Mouse (Mus musculus) thymus, postnatal 14 days (tissue): ENCODE measurements around the gene Dclre1b.
"Not testable (repeated sequence)": the region's sequence is repeated elsewhere in the genome, so short reads cannot be mapped to it uniquely, and the experiment has no call there.

Experiments used
- DNase-seq: peaks from one replicate; pipeline ENCODE4 v3.0.0; 2021

Dclre1b gene

DNA sequence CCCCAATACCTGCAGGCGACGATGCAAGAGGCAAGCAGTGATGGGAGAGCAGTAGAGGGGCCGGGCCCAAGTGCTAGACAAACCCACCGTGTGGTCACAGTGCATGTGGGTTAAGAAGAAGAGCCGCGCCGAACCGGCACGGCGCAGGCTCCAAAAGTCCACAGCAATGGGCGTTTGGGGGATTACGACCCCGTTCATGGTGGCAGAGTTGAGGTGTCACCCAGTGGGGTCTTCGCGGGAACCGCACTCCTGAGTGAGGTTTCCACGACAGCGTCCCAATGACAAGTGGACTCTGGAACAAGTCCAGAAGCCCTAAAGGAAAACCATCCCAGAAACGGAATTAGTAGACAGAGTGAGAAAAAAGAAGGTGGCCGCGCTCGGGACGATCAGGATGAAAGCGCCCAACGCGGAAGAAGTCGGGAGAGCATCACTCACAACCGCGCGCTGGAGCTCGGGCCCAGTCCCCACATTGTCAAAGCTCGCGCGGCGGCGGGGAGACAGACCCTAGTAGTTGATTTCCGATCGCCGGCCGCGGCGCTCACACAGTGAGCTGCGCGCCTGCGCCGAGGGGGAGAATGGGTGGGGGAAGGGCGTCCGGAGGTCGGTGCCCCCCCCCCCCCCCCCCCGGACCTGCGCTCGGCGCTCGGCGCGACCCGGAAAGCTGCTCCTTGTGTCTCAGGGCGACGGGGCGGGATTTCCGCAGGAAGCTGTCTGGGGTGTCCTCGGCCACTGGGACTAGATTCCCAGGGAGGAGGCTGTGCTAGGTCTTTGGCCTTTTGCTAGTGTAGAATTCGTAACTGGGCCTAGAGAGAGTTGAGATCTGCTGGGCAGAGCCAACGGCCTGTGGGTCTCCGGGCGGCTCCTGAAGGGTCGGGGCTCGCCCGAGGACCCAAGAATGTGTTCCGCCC lies at the start of gene Dclre1b, which contains the start of the genes Ap4b1 and Gm43064:
Gene Dclre1b, minus strand, starts transcription at position 554 of the 908 bp plus-strand sequence.
Gene Ap4b1, plus strand, starts transcription at position 630 of the 908 bp plus-strand sequence.
Gene Gm43064, plus strand, starts transcription at position 683 of the 908 bp plus-strand sequence.
- DNase-seq = peak; percentile 96

DNA sequence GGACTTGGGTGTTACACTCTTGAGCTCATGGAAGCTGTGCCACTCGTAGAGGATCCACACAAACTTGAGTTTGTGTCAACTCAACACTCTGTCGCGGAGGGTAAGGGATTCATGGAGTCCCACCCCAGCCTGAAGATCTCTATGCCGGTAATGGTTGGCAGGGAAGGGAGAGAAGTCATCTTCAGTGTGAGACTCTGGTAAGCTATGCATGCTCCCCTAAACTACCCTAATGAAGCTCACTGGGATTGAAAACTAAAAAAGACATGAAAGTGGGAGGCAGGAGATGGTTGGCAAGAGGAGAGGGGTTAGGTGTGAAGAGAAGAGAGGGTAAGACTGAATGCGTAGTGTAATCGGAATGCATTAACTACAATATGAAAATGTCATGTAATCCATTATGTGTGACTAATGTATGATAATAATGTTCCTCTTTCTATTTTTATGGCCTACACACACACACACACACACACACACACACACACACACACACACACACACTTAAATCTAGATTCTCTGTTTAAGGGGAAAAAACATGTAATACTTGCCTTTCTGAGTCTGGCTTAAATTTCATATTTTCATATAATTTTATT lies 48.8 kb upstream of the Dclre1b start:
- DNase-seq = no peak

- DNase-seq = no peak
These were observed 48.0 kb upstream of the Dclre1b start for GRCm38 (mm10) chr3:103857036-103857805.

DNA sequence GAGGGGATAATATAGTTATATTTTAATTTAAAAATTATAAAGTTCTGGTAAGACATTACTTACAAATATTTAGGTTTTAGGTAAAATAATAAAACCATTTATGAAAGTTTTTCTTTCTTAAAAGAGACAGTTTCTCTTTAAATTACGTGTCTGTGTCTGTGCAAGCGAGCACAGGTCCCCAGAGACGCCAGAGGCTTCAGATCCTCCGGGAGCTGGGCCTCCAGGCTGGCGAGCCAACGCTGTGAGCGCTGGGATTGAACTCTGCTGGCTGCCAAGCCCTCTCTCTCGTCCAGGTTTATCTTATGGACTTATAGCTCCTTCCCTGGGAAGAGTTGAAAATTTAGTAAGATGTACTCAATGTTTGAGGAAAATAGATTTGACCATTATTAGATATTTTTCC lies 44.6 kb upstream of the Dclre1b start:
- no peak for DNase-seq

- DNase-seq = peak; percentile 92
These were observed 43.5 kb upstream of the Dclre1b start for GRCm38 (mm10) chr3:103852565-103853299.

DNA sequence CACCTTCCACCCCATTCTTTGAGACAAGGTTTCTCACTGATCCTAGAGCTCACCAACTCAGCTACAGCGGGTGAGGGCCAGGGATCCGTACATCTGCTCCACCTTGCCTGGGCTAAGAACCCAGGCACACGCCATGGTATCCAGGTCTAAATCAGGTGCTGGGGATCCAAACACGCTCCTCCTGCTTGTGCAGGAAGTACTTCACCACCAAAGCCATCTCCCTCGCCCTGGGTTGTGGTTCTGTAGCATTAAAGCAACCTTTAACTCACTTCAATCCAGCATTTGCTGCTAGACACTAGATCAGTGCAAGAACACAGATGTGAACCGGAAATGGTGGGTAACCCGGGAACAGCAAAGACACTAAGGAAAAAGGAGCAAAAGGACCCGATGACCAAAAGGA lies 42.6 kb upstream of the Dclre1b start:
- DNase-seq = no peak

GRCm38 (mm10) chr3:103851481-103851880 lies 42.2 kb upstream of the Dclre1b start:
- DNase-seq = no peak

GRCm38 (mm10) chr3:103850644-103851363 lies 41.6 kb upstream of the Dclre1b start:
- DNase-seq = no peak

- DNase-seq = not testable (repeated sequence)
These were observed 31.7 kb upstream of the Dclre1b start for GRCm38 (mm10) chr3:103840946-103841345.

GRCm38 (mm10) chr3:103840195-103840594 lies 31.0 kb upstream of the Dclre1b start:
- not testable (repeated sequence) for DNase-seq

GRCm38 (mm10) chr3:103839711-103840110 lies 30.5 kb upstream of the Dclre1b start:
- DNase-seq = no peak

GRCm38 (mm10) chr3:103836453-103836852 lies 27.2 kb upstream of the Dclre1b start:
- no peak for DNase-seq

DNA sequence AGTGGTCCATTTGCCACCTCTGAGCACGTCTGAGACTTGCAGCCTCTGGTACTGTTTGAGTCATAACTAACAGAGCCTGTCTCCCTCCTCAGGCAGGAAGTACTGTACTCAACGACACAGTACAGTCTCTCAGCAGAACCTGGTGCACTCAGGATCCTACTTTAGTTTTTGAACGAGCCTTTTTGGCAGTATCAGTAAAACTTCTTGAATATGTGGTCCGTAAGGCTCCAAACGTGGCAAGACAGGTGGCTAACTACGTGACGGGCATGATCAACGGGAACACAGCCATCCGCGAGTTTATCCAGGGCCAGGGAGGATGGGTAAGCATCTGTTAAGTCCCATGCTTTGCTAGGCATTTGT lies 26.7 kb upstream of the Dclre1b start:
- no peak for DNase-seq

DNA sequence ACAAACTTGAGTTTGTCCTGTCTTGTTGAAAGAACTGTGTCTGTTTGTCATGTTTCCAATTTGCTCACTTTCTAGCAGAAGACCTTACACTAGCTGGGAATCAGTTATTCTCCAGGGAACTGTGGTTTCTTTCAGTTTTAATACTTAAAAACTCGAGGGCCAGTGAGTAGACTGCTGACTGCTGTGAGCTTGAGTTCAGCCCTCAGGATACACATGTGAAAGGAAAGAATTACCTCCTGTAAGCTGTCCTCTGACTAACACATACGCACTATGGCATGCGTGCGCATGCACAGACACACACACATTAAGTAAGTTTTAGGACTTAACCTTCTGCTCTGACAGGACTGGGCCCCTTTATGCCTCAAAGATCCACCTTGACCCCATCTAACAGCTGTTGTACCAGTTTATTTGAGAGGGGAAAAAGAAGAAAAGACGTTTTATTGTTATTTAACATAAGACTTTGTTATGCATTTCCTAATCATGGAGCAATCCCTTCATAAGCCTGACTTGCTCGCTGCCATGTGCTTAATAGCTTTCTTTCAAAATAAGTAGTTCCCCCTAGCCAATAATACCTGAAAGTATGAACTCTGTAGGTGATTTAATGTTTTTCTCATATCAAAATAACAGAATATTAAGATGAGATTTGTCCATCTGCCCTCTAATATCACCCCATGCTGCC lies 26.2 kb upstream of the Dclre1b start:
- no peak for DNase-seq

DNA sequence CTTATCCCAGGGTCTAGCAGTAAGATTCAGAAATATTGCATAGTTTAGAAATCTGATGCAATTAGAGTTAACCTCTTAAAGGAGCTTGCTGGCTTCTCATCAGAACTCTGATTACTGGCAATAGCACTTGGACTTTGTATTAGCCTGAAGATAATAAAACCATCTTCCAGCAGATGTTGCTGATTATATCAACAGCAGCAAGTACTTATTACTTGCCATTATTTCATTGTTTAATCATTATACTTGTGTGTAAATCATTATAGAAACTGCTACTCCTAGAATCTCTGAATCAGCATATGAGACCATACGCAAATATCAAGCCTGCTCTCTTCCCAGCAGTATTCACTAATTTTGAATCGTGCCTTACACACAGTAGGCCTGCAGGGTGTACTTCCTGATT lies 24.8 kb upstream of the Dclre1b start:
- DNase-seq = no peak

- DNase-seq = no peak
These were observed 23.2 kb upstream of the Dclre1b start, which contains the start of gene Bcl2l15 for GRCm38 (mm10) chr3:103832426-103832825. Gene Bcl2l15, plus strand, starts transcription at chr3:103832601.

DNA sequence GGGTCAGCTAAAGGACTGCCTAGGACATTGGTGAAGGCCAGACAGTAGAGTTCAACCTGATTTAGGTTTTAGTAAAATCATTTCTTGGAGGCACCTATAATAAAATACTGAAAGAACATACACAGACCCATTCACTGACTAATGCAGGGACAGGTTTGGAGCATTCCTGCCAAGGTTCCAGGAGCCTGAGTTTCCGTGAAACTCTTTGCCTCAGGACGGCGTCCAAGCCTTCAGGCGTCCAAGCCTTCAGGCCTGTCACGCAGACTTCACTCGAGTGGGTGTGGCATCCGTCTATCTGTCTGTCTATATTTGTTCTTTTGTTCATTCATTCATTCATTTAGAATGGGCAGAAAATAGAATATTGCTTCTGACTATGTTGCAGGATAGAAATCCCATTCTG lies 21.9 kb upstream of the Dclre1b start:
- no peak for DNase-seq

DNA sequence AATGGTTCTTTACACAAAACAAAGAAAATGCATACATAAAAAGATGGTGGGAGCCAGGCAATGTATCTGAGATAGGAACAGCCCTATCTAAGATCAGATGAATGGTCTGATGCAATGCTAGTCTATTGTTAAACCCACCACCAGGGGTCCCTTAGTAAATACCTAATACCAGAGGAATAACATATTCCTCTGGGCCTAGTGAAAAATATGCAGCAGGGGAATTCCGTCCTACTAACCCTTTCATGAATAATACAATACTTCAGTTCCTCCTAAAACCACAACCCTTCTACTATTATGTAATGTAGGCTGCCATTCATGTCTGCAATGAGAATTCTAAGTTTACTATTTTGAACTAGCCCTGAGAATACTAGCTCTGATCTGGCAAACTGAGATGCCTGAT lies 21.4 kb upstream of the Dclre1b start:
- not testable (repeated sequence) for DNase-seq

DNA sequence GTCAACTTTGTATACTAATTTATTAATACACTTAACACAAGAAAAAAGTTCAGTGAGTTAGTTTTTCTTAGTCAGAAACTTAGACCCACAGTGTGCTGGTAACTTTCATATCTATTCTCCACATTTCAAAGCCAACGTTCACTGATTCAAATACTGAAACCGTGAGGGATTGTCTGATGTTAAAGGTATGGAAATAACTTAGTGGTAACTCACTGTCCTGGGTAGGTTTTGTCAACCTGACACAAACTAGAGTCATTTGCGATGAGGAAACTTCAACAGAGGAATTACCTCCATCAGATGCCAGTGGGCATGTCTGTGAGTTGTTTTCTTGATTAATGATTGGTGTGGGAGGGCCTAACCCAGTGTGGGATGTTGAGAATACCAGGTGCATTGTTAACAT lies 19.8 kb upstream of the Dclre1b start:
- DNase-seq = no peak

GRCm38 (mm10) chr3:103827548-103827947 lies 18.3 kb upstream of the Dclre1b start:
- peak; percentile 34 for DNase-seq

DNA sequence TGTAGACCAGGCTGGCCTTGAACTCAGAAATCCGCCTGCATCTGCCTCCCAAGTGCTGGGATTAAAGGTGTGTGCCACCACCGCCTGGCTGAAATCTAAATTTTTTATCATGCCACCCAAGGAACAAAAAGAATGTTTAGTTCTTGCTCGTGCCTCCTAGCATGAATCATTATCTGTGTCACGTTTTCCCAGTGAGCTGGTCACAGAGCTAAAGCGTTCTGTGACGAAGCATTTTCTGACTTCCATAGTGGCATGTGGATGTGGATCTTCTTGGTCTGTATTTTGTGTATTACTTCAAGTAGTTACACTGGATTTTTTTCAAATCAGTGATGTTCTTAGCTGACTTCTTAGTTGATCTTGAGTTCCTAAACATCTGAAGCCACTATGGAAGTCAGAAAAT lies 1.7 kb upstream of the Dclre1b start:
- DNase-seq = no peak
